Mouse (Mus musculus): ENCODE results near the gene Adgrv1.

The Adgrv1 gene

DNA sequence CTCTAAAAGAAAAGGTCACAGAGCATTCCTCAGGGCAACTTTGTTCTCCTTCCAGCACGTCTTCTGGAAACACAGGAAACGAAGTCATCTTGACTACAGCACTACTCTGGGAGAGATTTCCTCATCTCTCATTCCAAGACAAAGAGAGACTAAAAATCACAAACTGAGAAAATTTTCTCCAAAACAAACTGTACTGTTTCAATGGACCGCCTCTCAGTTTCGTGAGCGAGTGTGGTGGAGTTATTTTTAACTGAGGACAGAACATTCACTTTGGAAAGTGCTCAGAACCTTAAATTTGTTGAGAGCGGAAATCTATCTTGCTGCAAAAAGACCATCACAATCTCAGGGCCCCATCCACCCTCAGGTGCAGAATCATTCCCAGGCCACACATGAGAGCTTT lies 538.4 kb downstream of the Adgrv1 start:
- intact Hi-C loops (cut with DNase I) = no loop called here

DNA sequence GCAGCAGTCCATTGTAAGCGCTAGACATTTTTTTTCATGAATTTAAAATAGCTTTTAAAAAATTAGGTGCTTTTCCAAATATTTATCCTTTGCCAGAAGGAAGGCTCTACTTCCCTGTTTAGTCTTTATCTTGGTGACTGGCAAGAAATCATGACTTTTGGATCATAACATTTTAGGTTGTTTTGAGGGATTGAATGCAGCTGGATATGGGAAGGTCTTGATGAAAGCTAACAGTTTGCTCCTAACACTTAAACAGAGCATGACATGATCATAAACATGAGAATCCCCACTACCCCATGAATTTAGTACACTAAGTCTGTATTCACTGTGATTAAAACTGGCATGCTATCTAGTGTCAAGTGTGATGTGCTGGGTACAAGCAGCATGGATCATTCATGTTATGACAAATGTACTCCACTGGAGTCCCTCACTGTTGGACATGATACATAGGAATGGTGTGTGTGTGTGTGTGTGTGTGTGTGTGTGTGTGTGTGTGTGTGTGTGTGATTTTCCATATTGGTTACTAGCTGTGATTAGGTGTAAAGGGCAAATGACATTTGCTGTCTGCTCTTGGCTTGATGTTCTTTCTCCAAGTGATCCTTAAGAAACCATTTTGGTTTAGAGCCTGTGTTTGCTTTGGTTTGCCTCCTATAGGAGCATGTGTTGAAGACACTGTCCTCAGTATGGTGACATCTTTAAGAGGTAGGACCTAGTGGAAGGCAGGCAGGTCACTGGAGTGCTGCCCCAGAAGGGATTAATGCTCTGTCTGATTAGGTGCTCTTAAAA lies 542.7 kb downstream of the Adgrv1 start:
- intact Hi-C loops (cut with DNase I) = no loop called here

GRCm38 (mm10) chr13:81086969-81087682 lies 545.8 kb downstream of the Adgrv1 start:
- intact Hi-C loops (cut with DNase I) = no loop called here

DNA sequence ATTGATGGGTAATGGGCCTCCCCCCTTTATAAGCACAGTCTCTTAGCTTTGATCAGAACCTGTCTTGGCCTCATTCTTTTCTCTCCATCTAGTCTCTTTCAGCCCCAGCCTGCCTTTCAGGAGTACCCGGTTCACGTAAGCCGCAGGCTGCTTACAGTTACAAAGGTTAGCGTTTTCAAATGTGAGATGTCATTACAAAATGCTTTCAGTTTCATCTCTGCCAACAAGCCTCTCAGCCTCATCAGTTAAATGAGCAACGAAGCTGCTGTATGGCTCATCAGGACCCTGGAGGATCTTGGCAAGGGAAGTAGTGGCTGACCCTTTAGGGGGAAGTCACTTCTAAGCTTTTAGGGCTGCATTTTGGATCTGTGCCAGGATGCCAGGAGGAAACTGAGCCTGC lies 560.7 kb downstream of the Adgrv1 start:
- intact Hi-C loops (cut with DNase I) = no loop called here

DNA sequence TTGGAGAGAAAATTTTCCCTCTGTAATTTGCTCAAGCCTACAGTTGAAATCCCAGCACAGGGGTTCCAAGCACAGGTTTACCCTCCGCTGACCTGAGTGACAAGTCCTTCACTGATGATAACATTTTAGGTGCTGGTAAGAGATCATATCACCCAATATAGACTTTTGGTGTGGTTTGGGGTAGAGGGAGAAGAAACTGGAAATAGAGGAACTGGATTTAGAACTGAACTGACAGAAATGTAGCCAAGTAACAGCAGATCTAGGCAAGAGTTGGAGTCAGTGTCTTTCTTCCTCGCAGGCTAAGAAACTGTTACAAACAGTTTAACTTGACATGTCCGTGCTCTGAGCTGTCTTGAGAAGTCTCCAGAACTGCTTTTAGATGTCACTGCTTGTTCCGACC lies 581.5 kb downstream of the Adgrv1 start:
- intact Hi-C loops (cut with DNase I) = no loop called here

DNA sequence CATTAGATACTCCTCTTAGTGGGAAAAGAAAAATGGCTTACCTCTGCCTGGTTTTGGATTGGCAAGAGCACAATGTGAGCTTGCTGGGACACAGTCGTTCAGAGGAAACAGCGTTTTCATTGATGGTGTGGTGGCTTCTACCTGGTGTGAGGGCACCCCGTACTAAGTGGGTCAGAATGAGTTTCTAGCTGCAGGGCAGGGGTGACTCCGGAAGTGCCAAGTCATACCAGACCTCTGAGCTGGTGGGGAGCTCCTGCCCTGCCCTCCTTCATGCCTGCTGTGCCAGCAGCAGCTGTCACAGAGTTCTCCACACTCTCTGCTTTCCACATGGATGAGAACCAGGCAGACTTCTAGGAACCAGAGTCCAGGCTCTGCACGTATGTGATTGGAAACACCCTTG lies 582.0 kb downstream of the Adgrv1 start:
- intact Hi-C loops (cut with DNase I) = no loop called here

DNA sequence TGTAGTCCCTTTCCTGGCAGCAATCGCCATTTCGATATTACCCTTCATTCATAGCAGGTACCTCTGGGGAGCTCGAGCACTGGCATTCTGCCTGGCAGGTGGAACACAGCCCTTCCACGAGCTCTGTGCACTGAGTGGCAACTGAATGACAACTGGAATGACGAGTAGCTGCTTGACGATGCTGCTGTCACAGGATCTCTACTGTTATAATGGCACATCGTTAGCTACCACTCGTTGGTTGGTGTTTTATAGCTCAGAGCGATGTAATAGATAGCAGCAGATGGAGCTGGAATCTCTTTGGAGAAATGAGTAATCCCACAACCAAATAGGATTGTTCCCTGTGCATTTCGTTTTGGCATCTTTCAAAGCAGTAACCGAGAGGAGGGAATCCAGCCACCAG lies 587.6 kb downstream of the Adgrv1 start:
- intact Hi-C loops (cut with DNase I) = no loop called here

Small RNAs within 50 kb of the gene (microRNA-seq; reads per million reads assigned to microRNA genes)
- 0 reads per million in 2 experiments for gene Gm25241
